Mouse (Mus musculus) myocyte (in vitro differentiated cells): ENCODE results near the gene Rnf114.

Source experiments
- MYOD1 ChIP-seq, 3 experiments: IDR thresholded peaks; one replicate each; pipeline ENCODE4 v1.6.1; 2011; ENCODE audit warnings: control low read depth in 2 of 3, low read depth in 2 of 3, mild to moderate bottlenecking in 2 of 3, moderate library complexity in 1 of 3; ENCODE audit not compliant: insufficient read length in 2 of 3, control insufficient read depth in 1 of 3
- MYOG ChIP-seq, 3 experiments: IDR thresholded peaks; one replicate each; pipeline ENCODE4 v1.6.1; 2011; ENCODE audit warnings: control low read depth in 2 of 3, low read depth in 2 of 3, mild to moderate bottlenecking in 2 of 3; ENCODE audit not compliant: insufficient read length in 2 of 3, control insufficient read depth in 1 of 3, insufficient read depth in 1 of 3
- POLR2A ChIP-seq: IDR thresholded peaks from one replicate; pipeline ENCODE4 v1.6.1; 2011; ENCODE audit warnings: low read depth, mild to moderate bottlenecking, control low read depth, moderate library complexity; ENCODE audit not compliant: insufficient read length
- POLR2AphosphoS2 ChIP-seq: IDR thresholded peaks from one replicate; pipeline ENCODE4 v1.6.1; 2011; ENCODE audit warnings: low read depth, control low read depth; ENCODE audit not compliant: insufficient read length

DNA sequence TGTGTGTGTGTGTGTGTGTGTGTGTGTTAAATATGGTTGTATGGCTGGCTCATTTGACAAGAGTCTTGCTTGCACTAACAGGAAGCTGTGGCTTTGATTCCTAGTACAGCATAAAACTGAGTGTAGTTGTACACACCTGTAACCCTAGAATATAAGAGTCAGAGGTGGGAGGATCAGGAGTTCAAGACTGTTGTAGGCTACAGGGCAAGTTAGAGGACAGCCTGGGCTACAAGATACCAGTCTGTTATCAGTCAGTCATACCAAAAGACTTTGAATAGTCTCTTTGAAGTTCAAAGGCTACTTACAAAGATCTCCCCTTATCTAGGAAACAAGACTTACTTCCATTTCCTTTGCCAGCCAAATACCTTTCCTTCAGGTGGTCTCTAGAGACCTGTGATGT lies 41.4 kb downstream of the Rnf114 start:
- TF ChIP-seq POLR2A (no peak), POLR2AphosphoS2 (no peak), MYOG (IDR thresholded peaks at IDR 0.05; ENCODE audit: control insufficient read depth in 1 of 3, insufficient read depth in 1 of 3, insufficient read length in 2 of 3, low read depth in 2 of 3) (no peak), MYOD1 (IDR thresholded peaks at IDR 0.05; ENCODE audit: control insufficient read depth in 1 of 3, insufficient read length in 2 of 3, low read depth in 2 of 3) (no peak)
